Mouse (Mus musculus) midbrain, embryonic 13.5 days (tissue): ENCODE data around the gene Kcnk7. TPM values are rescaled to one million over a fixed set of nuclear protein-coding genes. Genes with fewer than 3 reads are reported as not detected.
A peak's percentile ranks its signal among the peaks of the same experiment; 100 is the strongest.

Source experiments
- ATAC-seq: fragments of 200-750 bp; cut with Nextera tagmentation; 2 replicates; pipeline ENCODE4 v1.8.0; 2017; ENCODE audit warnings: mild to moderate bottlenecking, moderate TSS enrichment, moderate library complexity
- H3K27ac ChIP-seq: fragments of 300-500 bp; sonication (generic); 2 replicates; pipeline ENCODE4 v1.5.1; 2015; ENCODE audit warnings: inconsistent platforms, mild to moderate bottlenecking, moderate library complexity
- H3K27me3 ChIP-seq: fragments of 300-500 bp; sonication (generic); 2 replicates; pipeline ENCODE4 v1.6.1; 2015; ENCODE audit warnings: mild to moderate bottlenecking, inconsistent platforms
- H3K36me3 ChIP-seq: fragments of 300-500 bp; sonication (generic); 2 replicates; pipeline ENCODE4 v1.6.1; 2015; ENCODE audit warnings: mild to moderate bottlenecking, inconsistent platforms
- H3K4me1 ChIP-seq: fragments of 300-500 bp; sonication (generic); replicated peaks from 2 replicates; pipeline ENCODE4 v1.6.1; 2015; ENCODE audit warnings: inconsistent platforms
- H3K4me2 ChIP-seq: fragments of 300-500 bp; sonication (generic); replicated peaks from 2 replicates; pipeline ENCODE4 v1.6.1; 2015; ENCODE audit warnings: moderate library complexity, mild to moderate bottlenecking, inconsistent platforms
- H3K4me3 ChIP-seq: fragments of 300-500 bp; sonication (generic); replicated peaks from 2 replicates; pipeline ENCODE4 v1.5.1; 2015; ENCODE audit warnings: mild to moderate bottlenecking, inconsistent platforms
- H3K9ac ChIP-seq: fragments of 300-500 bp; sonication (generic); replicated peaks from 2 replicates; pipeline ENCODE4 v1.6.1; 2015; ENCODE audit warnings: mild to moderate bottlenecking, inconsistent platforms
- H3K9me3 ChIP-seq: fragments of 300-500 bp; sonication (generic); 2 replicates; pipeline ENCODE4 v1.6.1; 2016; ENCODE audit warnings: mild to moderate bottlenecking, inconsistent platforms
- WGBS: fragments of 180-500 bp; shearing (Covaris S2); methylation state at CpG from one replicate; pipeline ENCODE4 v1.1.7; 2015; 5-methylcytosine and 5-hydroxymethylcytosine counted together
- polyA plus RNA-seq: library from polyadenylated mRNA; unstranded; fragments of >200 nt; fragmentation: Nextera tagmentation; extraction: Ambion mirVana; gene quantifications from 2 replicates; pipeline ENCODE4 v1.2.1, GENCODE M21; 2015

The Kcnk7 gene
- polyA plus RNA-seq, 1 experiment from 2014 or later = 0.15 TPM

DNA sequence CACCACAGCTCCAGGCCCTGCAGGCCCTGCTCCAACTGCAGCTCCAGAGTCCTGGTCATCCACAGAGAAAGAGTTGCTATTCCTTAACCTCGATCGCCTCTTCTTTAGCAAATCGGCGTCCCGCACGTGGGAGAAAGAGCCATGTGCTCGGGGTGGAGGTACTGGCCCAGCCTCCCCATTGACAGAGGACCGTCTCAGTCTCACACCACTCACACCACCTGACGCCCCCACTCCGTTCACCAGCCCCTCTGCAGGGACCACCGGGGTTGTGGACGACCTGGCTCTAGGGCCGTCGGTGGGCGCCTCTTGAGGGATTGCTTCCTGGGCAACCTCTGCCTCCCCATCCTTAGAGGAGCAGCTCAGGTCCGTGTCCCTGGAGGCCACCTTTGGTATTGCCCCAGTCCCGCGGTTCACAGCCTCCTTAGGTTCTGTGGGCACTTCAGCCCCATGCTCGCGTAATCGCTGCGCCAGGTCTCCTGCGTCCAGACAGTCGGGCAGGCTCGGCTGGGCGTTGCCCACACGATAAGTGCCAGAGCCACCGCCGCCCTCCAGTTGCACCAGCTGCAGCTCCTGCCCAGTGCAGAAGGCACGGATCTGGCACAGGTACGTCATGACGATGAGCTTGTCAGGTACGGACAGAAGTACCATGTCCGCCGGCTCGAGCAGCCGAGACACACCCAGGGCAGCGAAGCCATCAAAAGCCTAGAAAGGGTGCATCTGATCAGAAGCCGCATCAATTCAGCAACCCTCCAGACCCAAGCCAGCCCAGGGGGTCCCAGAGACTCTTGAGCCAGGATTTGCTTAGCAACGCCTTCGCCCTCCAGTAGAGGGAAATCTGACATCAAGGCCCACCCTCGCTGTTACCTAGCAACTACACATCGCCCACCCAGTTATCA lies 11.9 kb downstream of the Kcnk7 start:
- Histone ChIP-seq H3K9me3 (no peaks in the 10 kb centered on the region), H3K4me1 (peaks cover 30% of the 10 kb centered on the region), H3K9ac (peak overlapping the region; percentile 60), H3K4me3 (peak overlapping the region; percentile 29), H3K36me3 (peaks cover 58% of the 10 kb centered on the region), H3K27ac (peak overlapping the region; percentile 25), H3K27me3 (no peaks in the 10 kb centered on the region), H3K4me2 (peak overlapping the region; percentile 50)
- ATAC-seq = peak; percentile 83
- WGBS = 15% methylated on average over 43 of the region's 43 CpGs

DNA sequence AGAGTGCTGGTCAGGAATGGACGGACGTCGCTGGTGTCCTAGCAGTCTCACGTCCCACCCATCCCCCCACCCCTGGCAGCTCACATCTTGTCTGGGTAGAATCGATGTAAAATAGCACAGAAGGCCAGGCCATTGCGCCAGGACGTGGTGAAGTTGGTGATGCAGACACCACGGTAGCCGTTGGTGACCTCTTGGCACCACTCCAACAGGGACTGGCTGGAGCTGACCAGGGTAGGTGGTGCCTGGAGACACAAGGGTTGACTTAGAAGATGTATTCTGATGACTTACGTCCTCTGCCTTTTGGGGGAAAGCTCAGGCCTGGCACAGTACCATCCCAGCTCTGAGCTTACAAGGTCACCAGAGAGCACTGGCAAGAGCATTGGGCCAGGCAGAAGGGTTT lies 12.8 kb downstream of the Kcnk7 start:
- H3K36me3 ChIP-seq = peaks cover 60% of the 10 kb centered on the region
- 0 out of 2 replicates have a peak overlapping the region, but pooled peaks have one; percentile 12 for H3K9ac ChIP-seq
- H3K4me3 ChIP-seq = no peak overlapping the region
- H3K27me3 ChIP-seq = no peaks in the 10 kb centered on the region
- ATAC-seq = no peak; the same call in 1 of the 2 replicates
- peak overlapping the region; percentile 45; the same call in 1 of the 2 replicates for H3K27ac ChIP-seq
- H3K4me2 ChIP-seq = peak overlapping the region; percentile 50; the same call in 1 of the 2 replicates
- peaks cover 30% of the 10 kb centered on the region for H3K4me1 ChIP-seq
- H3K9me3 ChIP-seq = no peaks in the 10 kb centered on the region
- WGBS = 52% methylated on average over 10 of the region's 10 CpGs

DNA sequence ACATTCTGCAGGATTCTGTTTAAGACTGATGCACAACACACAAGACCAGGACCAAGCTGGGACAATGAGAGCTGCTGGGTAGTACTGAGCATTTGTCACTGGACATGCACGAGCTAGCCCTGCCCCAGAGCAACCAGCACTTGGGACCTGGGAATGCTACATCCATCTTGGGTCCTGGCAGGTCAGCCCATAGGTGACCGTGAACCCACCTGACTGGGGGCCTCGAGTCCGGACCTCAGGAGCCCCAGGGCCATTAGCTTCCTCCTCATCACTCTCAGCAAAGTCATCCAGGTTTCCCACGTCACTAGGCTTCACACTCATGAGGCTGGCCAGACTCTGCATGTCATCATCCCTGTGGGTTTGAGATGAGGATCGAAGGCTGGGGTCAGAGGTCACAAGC lies 17.1 kb downstream of the Kcnk7 start:
- H3K4me1 ChIP-seq = peaks cover 32% of the 10 kb centered on the region
- H3K9me3 ChIP-seq = no peaks in the 10 kb centered on the region
- H3K4me2 ChIP-seq = no peak overlapping the region
- WGBS = 95% methylated on average over 6 of the region's 6 CpGs
- H3K4me3 ChIP-seq = no peak overlapping the region
- ATAC-seq = no peak
- H3K27ac ChIP-seq = no peak overlapping the region
- no peaks in the 10 kb centered on the region for H3K27me3 ChIP-seq
- H3K9ac ChIP-seq = no peak overlapping the region
- H3K36me3 ChIP-seq = peaks cover 79% of the 10 kb centered on the region

DNA sequence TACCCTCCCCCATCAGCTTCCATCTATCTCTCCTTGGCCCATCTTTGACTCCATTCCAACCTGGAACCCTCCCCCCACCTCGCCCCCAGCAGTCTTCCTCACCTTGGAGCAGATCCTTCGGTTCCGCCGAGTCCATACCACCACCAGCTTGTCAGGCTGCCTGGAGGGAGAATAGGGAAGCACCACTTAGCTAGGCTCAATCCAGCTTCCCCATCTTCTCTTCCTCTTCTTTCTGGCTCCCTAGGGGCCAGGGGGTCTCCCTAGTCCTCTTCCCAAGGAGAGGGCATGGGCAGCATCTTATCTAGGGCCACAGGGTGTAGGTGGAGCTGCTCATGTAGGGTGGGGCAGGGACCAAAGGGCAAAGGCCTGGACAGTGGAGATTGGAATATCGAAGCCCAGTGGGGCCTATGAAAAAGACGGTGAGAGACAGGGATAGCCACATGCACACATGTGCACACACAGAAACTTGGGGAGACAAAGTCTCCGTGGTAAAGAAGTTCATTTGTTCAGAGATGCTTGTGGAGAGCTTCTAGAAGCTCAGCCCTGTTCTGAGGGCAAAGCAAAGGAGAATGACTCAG lies 18.8 kb downstream of the Kcnk7 start:
- Histone ChIP-seq H3K9me3 (no peaks in the 10 kb centered on the region), H3K27ac (no peak overlapping the region), H3K4me2 (no peak overlapping the region), H3K36me3 (peaks cover 76% of the 10 kb centered on the region), H3K4me3 (no peak overlapping the region), H3K27me3 (no peaks in the 10 kb centered on the region), H3K4me1 (peaks cover 35% of the 10 kb centered on the region), H3K9ac (no peak overlapping the region)
- ATAC-seq = no peak
- WGBS = 91% methylated on average over 7 of the region's 7 CpGs

DNA sequence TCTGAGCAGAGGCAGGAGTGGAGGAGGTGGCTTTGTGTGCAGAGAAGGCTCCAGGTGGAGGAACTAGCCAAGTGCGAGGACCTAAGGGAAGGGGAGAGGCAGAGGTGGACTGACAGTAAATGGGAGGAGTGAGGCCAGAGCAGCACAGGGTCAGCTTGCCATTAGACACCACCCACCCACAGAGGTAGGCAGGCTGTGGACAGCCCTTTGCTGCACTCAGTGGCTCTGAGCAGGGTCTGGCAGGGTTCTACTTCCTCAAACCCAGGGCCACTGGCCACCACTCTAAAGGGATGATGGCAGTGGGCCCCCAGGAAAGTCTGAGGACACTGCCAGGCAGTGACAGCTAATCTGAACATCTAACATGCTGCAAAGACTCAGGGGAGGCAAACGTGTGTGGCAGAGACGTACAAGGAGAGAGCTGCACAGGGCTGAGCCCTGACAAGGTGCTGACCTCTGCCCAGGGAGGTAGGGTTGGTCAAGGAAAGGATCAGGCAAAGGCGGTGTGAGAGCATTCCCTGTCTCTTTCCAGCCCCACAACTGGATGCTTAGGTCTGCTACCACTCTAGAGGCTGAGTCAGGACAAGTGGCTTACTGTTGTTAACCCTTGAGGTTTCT lies 19.9 kb downstream of the Kcnk7 start:
- ATAC-seq = no peak
- H3K9me3 ChIP-seq = no peaks in the 10 kb centered on the region
- peaks cover 43% of the 10 kb centered on the region for H3K4me1 ChIP-seq
- H3K9ac ChIP-seq = 0 out of 2 replicates have a peak overlapping the region, but pooled peaks have one; percentile 3
- H3K36me3 ChIP-seq = peaks cover 67% of the 10 kb centered on the region
- H3K4me3 ChIP-seq = no peak overlapping the region
- 76% methylated on average over 4 of the region's 4 CpGs for WGBS
- no peak overlapping the region for H3K27ac ChIP-seq
- no peak overlapping the region for H3K4me2 ChIP-seq
- no peaks in the 10 kb centered on the region for H3K27me3 ChIP-seq

DNA sequence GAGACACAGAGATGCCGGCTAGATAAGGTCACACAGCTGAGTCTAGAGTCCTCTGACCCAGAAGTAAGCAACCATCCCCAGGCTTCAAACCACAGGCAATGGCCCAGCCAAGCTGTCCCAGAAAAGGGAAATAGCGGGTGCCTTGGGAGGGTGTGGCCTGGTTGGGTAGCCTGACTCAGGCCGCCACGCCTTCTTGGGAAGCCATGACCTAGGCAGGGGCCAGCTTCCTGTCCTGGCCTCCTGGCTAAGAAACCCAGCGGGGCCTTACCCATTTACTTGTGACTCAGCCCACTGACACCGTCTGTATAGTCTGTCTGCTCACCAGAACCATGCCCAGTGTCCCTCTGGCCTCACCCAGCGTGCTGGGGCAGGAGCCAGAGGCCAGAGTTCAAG lies 20.4 kb downstream of the Kcnk7 start:
- no peak for ATAC-seq
- Histone ChIP-seq H3K4me1 (peaks cover 44% of the 10 kb centered on the region), H3K9ac (peak overlapping the region; percentile 64; the same call in 1 of the 2 replicates), H3K4me3 (no peak overlapping the region), H3K9me3 (no peaks in the 10 kb centered on the region), H3K36me3 (peaks cover 61% of the 10 kb centered on the region), H3K27me3 (no peaks in the 10 kb centered on the region), H3K4me2 (peak overlapping the region; percentile 97; the same call in 1 of the 2 replicates), H3K27ac (no peak overlapping the region)
- 86% methylated on average over 7 of the region's 7 CpGs for WGBS

DNA sequence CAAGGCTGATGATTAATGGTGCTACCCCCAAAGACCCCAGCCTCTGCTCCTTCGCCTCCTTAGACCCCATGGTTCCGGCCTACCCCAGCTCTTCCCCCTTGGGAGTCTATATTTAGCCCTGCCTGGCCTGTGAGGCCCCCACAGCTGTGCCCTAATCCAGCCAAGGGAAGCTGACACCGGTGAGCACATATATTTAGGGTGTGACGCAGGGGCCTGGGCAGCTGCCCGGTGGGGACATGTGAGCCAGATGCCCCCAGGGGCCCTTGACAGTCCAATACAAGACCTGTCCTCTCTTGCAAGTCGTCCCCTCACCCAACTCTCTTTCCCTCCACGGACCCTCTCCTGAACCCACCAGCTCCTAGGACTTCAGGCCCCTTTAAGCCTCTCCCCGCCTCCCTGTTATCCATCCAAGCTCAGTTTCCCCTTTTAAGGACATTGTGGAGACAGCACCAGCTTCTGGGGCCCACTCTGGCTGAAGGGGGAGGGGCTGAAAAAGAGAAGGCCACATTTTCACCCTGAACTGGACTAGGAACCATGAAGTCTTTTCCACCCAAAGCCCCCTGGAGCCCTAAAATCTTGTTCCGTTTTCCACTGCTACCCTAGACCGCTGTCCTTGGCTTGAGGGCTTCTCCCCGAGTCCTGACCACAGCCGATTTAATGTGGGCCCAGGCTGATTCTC lies 21.0 kb downstream of the Kcnk7 start:
- H3K4me3 ChIP-seq = peak overlapping the region; percentile 40
- 86% methylated on average over 12 of the region's 12 CpGs for WGBS

DNA sequence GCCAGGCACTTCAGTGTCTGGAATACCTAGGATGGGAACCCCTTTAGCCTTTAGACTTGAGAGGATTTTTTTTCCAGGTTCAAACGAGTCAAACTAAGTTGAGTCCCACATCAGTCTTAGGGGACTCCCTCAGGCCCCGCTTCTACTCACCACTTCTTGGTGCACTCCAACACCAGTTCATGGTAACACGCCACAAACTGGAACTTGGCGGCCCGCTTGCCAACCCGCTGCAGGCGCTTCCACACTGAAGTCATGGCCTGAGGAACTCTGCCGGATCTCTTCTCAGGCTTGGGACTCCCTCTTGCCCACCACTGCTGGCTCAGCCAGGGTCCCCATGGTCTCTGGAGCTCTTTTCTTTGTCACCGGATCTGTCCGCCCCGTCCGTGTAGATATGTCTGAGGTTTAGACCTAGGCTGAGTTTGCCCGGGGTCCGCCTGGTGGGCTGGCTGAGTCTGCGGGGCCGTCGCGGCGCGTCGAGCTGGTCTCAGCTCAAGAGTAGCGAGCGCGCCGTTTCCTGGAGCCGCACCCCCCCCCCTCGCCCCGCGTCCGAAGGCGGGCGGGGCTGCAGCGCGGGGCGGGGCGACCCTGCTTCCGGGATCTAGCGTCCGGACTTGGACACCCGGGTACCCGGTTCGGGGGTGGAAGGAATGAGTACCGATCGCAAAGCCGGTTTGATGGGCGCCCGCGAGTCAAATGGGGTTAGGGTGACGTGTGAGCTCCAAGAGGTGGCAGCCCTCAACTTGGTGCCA lies 21.8 kb downstream of the Kcnk7 start, which contains the start of gene Ehbp1l1:
TSS of gene Ehbp1l1 (minus strand) at position 551 of the 749 bp plus-strand sequence.
- H3K36me3 ChIP-seq = peaks cover 50% of the 10 kb centered on the region
- H3K4me1 ChIP-seq = peaks cover 58% of the 10 kb centered on the region
- peak within 1 kb of the TSS; percentile 68 for H3K9ac ChIP-seq
- no peak for ATAC-seq
- no peaks in the 10 kb centered on the region for H3K27me3 ChIP-seq
- no peak within 1 kb of the TSS for H3K27ac ChIP-seq
- 17% methylated on average over 41 of the region's 49 CpGs for WGBS
- H3K9me3 ChIP-seq = no peaks in the 10 kb centered on the region
- H3K4me2 ChIP-seq = peak within 1 kb of the TSS; percentile 97
- H3K4me3 ChIP-seq = peak within 1 kb of the TSS; percentile 95

More for the DNA sequence above, 21.0 kb downstream of the Kcnk7 start:
- ATAC-seq = no peak
- Histone ChIP-seq H3K4me2 (peak overlapping the region; percentile 97), H3K27ac (no peak overlapping the region), H3K27me3 (no peaks in the 10 kb centered on the region), H3K9me3 (no peaks in the 10 kb centered on the region), H3K36me3 (peaks cover 55% of the 10 kb centered on the region), H3K4me1 (peaks cover 50% of the 10 kb centered on the region), H3K9ac (peak overlapping the region; percentile 64)

DNA sequence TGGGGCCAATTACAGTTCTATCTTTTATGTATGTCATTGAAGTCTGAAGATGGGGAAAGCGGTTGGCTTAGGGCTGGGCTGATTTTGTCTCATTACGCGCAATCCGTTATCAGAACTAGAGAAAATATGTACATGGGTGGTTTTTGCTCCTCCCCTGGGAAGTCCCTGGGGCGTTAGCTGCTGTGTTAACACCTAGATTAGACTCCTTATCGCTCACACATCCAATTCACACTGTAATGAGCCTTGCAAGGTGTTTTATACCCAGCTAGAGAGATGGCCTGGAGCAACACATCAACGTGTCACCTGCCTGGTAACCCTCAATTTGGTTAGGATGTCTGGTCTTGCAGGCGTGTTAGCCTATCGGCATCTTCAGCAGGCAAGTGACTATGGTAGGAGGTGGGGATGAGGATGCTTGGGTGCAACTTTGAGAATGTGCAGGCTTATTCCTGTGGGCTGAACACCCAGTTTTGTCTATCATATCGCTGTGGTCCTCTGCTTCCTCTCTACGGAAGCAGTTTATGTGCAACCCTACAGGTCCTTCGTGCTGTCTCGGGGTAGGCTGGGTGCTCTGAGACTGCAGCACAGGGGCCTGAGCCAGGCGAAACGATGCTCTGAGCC lies 22.9 kb downstream of the Kcnk7 start:
- 80% methylated on average over 15 of the region's 15 CpGs for WGBS
- peak overlapping the region; percentile 97 for H3K4me2 ChIP-seq
- peak overlapping the region; percentile 95 for H3K4me3 ChIP-seq
- no peaks in the 10 kb centered on the region for H3K27me3 ChIP-seq
- H3K9me3 ChIP-seq = no peaks in the 10 kb centered on the region
- H3K4me1 ChIP-seq = peaks cover 66% of the 10 kb centered on the region
- H3K36me3 ChIP-seq = peaks cover 39% of the 10 kb centered on the region
- peak overlapping the region; percentile 68 for H3K9ac ChIP-seq
- H3K27ac ChIP-seq = no peak overlapping the region
- no peak for ATAC-seq

DNA sequence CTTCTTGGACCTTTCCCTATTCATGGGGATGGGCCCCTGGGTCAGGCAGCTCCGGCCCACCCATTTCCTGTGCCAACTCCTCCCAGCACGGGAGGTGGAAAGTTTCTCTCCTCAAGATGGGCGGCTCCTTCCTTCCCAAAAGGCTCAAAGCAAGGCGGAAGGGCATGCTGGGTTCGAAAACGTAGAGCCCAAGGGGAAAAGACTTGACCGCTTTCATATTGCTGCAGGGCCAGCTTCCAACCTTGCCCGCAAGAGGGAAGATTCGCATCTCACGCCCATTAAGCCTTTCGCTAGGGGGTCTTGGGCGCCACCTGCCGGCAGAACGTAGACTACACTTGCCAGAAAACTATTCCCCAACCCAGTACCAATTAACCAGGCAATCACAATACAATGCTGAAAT lies 23.5 kb downstream of the Kcnk7 start:
- peak overlapping the region; percentile 97 for H3K4me2 ChIP-seq
- H3K4me3 ChIP-seq = peak overlapping the region; percentile 95
- H3K27me3 ChIP-seq = no peaks in the 10 kb centered on the region
- H3K27ac ChIP-seq = no peak overlapping the region
- H3K9ac ChIP-seq = peak overlapping the region; percentile 99
- peaks cover 66% of the 10 kb centered on the region for H3K4me1 ChIP-seq
- H3K9me3 ChIP-seq = no peaks in the 10 kb centered on the region
- ATAC-seq = no peak
- peaks cover 33% of the 10 kb centered on the region for H3K36me3 ChIP-seq
- 4% methylated on average over 14 of the region's 14 CpGs for WGBS
